Mouse (Mus musculus) megakaryocyte, embryonic 14.5 days (primary cell): ENCODE data around the gene Fto.

Source experiments
- FLI1 ChIP-seq: IDR thresholded peaks from 2 replicates; pipeline ENCODE4 v1.6.1; 2012; ENCODE audit warnings: low read length, inconsistent platforms, mixed read lengths
- GATA1 ChIP-seq: IDR thresholded peaks from 3 replicates; pipeline ENCODE4 v1.6.1; 2012; ENCODE audit warnings: mixed read lengths, low read length, inconsistent platforms, borderline replicate concordance

DNA sequence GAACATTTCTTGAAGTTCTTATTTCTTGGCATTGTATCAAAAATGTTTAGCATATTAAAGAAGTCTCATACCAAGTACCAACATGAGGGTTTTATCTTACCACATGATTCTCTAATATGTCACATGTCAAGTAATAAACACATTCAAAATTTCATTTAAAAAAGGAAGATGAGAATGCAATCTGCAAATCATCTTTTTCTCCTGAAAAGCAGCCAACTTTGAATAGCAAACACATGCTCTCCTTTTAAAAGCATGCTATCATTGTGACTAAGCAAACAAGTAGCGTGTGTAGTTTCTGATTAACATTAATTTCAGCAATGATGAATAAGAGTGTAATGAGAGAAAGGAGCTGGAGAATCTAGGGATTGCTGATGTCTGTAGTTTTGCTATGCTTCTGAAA lies 29.5 kb upstream of the Fto start:
- TF ChIP-seq GATA1 (no peak), FLI1 (no peak)
